Mouse (Mus musculus): ENCODE results near the gene Lgr6. TPM values are rescaled to one million over a fixed set of nuclear protein-coding genes. Genes with fewer than 3 reads are reported as not detected.

Gene Lgr6
- total and polyA plus RNA-seq, 3 experiments: 12.2 to 21.5 (median 14.4) TPM

DNA sequence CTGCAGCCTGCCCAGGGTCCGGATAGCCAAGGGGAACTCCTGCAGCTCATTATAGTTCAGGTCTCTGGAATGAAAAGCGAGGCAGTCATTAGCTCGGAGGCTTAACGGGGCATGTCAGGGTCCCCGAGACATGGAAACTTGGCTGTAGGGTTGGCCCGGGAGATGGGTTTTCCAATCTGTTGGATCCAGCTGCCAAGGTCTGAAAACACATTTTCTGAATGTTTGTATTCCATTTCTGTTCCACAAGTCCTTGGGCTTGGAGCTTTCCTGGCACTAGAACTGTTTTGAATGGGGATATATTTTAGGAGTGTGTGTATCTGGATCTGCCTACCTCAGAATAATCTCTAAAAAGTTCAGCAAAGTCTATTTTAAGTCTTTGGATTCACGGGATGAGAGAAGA lies 99.4 kb downstream of the Lgr6 start:
- peak in 1 of 2 experiments; percentile 33 for DNase-seq
- no peaks in the 10 kb centered on the region for H3K79me2 ChIP-seq (replicated peaks; ENCODE audit: control insufficient read depth, insufficient read depth, low read length)
- 33% methylated on average over 7 of the region's 7 CpGs for WGBS
- no peak overlapping the region for H3K4me3 ChIP-seq
- H3K27ac ChIP-seq: peak overlapping the region; percentile 62
- H3K9ac ChIP-seq (ENCODE audit: low read depth, low read length): no peak overlapping the region
- H3K4me1 ChIP-seq (ENCODE audit: control insufficient read depth, insufficient read depth, low read length): peaks cover 3% of the 10 kb centered on the region
- TF ChIP-seq POLR2A (IDR thresholded peaks at IDR 0.05; ENCODE audit: insufficient read depth, low read depth, low read length) (no peak), EP300 (IDR thresholded peaks at IDR 0.05; ENCODE audit: insufficient read depth, low read depth, low read length) (no peak), CTCF (IDR thresholded peaks at IDR 0.05) (no peak)
- H3K27me3 ChIP-seq (ENCODE audit: control insufficient read depth, insufficient read depth, low read length): no peaks in the 10 kb centered on the region
- no peaks in the 10 kb centered on the region for H3K36me3 ChIP-seq (ENCODE audit: control insufficient read depth, insufficient read depth, low read length)
- intact Hi-C loops (cut with DNase I): no loop called here

DNA sequence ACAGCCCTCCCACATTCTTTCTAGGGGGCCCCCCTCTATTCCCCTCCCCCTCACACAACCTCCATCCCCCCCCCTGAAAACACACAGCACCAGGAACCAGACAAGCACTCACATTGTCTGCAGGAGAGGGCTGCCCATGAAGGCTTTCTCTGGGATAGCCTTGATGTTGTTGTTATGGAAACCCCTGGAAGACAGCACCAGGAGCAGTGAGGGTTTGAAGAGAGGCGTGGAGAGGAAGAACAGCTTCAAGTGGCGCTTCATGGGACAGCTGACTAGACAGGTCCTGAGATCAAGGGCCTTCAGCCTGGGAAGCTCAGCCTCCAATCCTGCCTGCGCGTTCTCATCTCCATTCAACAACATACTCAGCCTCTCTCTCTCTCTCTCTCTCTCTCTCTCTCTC lies 101.7 kb downstream of the Lgr6 start:
- intact Hi-C loops (cut with DNase I): no loop called here
- Histone ChIP-seq H3K79me2 (replicated peaks; ENCODE audit: control insufficient read depth, insufficient read depth, low read length) (no peaks in the 10 kb centered on the region), H3K4me1 (ENCODE audit: control insufficient read depth, insufficient read depth, low read length) (no peaks in the 10 kb centered on the region), H3K27ac (no peak overlapping the region), H3K4me3 (no peak overlapping the region), H3K36me3 (ENCODE audit: control insufficient read depth, insufficient read depth, low read length) (no peaks in the 10 kb centered on the region), H3K9ac (ENCODE audit: low read depth, low read length) (no peak overlapping the region), H3K27me3 (ENCODE audit: control insufficient read depth, insufficient read depth, low read length) (no peaks in the 10 kb centered on the region)
- TF ChIP-seq EP300 (IDR thresholded peaks at IDR 0.05; ENCODE audit: insufficient read depth, low read depth, low read length): no peak
- TF ChIP-seq CTCF (IDR thresholded peaks at IDR 0.05): no peak
- TF ChIP-seq POLR2A (IDR thresholded peaks at IDR 0.05; ENCODE audit: insufficient read depth, low read depth, low read length): no peak
- WGBS: 76% methylated on average over 4 of the region's 4 CpGs
- no peak for DNase-seq

DNA sequence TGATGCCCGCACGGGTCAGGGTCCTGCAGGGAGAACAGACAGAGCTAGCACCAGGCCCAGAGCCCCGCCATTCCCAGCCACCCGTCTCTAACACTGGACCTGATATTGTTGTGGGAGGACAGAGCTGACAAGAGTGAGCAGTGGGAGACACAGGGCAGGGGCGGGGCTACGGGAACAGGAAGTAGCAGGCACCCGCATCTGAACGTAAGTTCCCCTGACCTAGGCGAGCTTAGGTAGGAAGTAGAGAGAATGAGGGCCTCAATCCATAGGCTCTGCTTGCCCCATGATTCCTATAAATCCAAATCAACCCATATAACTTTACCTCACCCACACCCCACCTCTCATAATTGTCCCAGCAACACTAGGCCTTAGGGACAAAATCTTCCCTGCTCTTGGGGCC lies 104.5 kb downstream of the Lgr6 start:
- 80% methylated on average over 9 of the region's 9 CpGs for WGBS
- DNase-seq: no peak
- H3K27ac ChIP-seq: no peak overlapping the region
- no peaks in the 10 kb centered on the region for H3K4me1 ChIP-seq (ENCODE audit: control insufficient read depth, insufficient read depth, low read length)
- no peaks in the 10 kb centered on the region for H3K79me2 ChIP-seq (replicated peaks; ENCODE audit: control insufficient read depth, insufficient read depth, low read length)
- no peak overlapping the region for H3K4me3 ChIP-seq
- intact Hi-C loops (cut with DNase I): no loop called here
- no peaks in the 10 kb centered on the region for H3K27me3 ChIP-seq (ENCODE audit: control insufficient read depth, insufficient read depth, low read length)
- no peaks in the 10 kb centered on the region for H3K36me3 ChIP-seq (ENCODE audit: control insufficient read depth, insufficient read depth, low read length)
- no peak overlapping the region for H3K9ac ChIP-seq (ENCODE audit: low read depth, low read length)
- TF ChIP-seq POLR2A (IDR thresholded peaks at IDR 0.05; ENCODE audit: insufficient read depth, low read depth, low read length) (no peak), CTCF (IDR thresholded peaks at IDR 0.05) (no peak), EP300 (IDR thresholded peaks at IDR 0.05; ENCODE audit: insufficient read depth, low read depth, low read length) (no peak)

DNA sequence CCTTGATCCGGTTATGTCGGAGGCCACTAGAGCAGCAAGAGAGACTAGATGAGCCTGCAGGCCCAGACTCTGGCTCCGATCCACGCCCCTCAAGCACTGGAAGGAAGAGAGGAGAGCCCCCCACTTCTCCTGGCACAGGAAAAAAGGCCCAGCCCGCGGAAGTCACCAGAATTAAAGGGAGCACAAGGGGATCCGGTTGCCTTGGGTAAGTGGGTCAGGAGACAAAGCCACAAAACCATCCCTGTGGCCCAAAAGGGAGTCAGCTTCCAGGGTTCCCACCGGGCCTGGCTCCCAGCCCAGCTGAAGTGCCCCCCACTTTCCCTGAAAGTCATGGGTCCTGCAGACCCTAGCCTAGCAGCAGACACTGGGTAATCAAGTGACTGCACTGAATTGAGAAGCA lies 106.8 kb downstream of the Lgr6 start:
- Histone ChIP-seq H3K27ac (no peak overlapping the region), H3K36me3 (ENCODE audit: control insufficient read depth, insufficient read depth, low read length) (no peaks in the 10 kb centered on the region), H3K4me3 (no peak overlapping the region), H3K79me2 (replicated peaks; ENCODE audit: control insufficient read depth, insufficient read depth, low read length) (no peaks in the 10 kb centered on the region), H3K9ac (ENCODE audit: low read depth, low read length) (no peak overlapping the region), H3K4me1 (ENCODE audit: control insufficient read depth, insufficient read depth, low read length) (no peaks in the 10 kb centered on the region), H3K27me3 (ENCODE audit: control insufficient read depth, insufficient read depth, low read length) (no peaks in the 10 kb centered on the region)
- no peak for DNase-seq
- WGBS: 68% methylated on average over 8 of the region's 8 CpGs
- intact Hi-C loops (cut with DNase I): no loop called here
- no peak for TF ChIP-seq EP300 (IDR thresholded peaks at IDR 0.05; ENCODE audit: insufficient read depth, low read depth, low read length)
- no peak for TF ChIP-seq POLR2A (IDR thresholded peaks at IDR 0.05; ENCODE audit: insufficient read depth, low read depth, low read length)
- TF ChIP-seq CTCF (IDR thresholded peaks at IDR 0.05): no peak

DNA sequence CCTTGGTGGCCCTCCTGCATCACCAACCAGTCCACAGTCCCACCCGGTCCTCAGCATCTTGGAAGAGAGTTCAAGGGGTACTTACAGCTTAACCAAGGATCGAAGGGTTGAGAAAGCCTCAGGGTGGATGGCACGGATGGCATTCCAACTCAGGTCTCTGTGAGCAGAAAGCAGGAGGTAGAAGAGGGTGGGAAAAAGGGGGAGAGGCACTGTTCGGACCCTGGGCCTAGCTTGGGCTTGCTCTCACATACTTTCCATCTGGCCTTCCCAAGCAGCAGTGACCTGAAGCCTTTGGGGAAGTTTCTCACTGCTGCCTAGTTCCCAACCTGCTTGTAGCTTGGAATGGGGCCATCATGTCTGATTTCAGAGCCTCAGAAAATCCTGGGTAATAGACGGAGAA lies 107.5 kb downstream of the Lgr6 start:
- 79% methylated on average over 5 of the region's 5 CpGs for WGBS
- Histone ChIP-seq H3K27ac (no peak overlapping the region), H3K36me3 (ENCODE audit: control insufficient read depth, insufficient read depth, low read length) (no peaks in the 10 kb centered on the region), H3K79me2 (replicated peaks; ENCODE audit: control insufficient read depth, insufficient read depth, low read length) (no peaks in the 10 kb centered on the region), H3K4me1 (ENCODE audit: control insufficient read depth, insufficient read depth, low read length) (no peaks in the 10 kb centered on the region), H3K4me3 (no peak overlapping the region), H3K9ac (ENCODE audit: low read depth, low read length) (no peak overlapping the region), H3K27me3 (ENCODE audit: control insufficient read depth, insufficient read depth, low read length) (no peaks in the 10 kb centered on the region)
- intact Hi-C loops (cut with DNase I): no loop called here
- no peak for TF ChIP-seq POLR2A (IDR thresholded peaks at IDR 0.05; ENCODE audit: insufficient read depth, low read depth, low read length)
- no peak for TF ChIP-seq EP300 (IDR thresholded peaks at IDR 0.05; ENCODE audit: insufficient read depth, low read depth, low read length)
- no peak for TF ChIP-seq CTCF (IDR thresholded peaks at IDR 0.05)
- DNase-seq: no peak

DNA sequence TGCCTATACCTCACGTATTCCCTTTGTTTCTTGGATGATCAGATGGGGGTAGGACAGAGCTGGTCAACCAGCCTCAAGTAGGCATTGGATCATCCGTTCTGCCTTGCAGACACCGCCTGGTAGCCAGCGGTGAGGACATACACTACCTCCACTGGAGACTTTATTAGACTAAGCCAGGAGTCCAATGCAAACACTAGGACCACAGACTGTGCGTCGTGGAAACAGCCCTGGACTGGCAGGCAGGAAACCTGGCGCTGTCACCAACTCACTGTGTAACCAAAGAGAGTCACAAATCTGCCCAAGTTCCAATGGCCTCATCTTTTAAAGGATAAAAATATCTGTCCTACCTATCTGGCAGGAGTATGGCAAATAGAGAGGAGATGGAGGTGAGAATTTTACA lies 108.6 kb downstream of the Lgr6 start:
- TF ChIP-seq POLR2A (IDR thresholded peaks at IDR 0.05; ENCODE audit: insufficient read depth, low read depth, low read length) (no peak), CTCF (IDR thresholded peaks at IDR 0.05) (no peak), EP300 (IDR thresholded peaks at IDR 0.05; ENCODE audit: insufficient read depth, low read depth, low read length) (no peak)
- Histone ChIP-seq H3K79me2 (replicated peaks; ENCODE audit: control insufficient read depth, insufficient read depth, low read length) (no peaks in the 10 kb centered on the region), H3K4me3 (no peak overlapping the region), H3K36me3 (ENCODE audit: control insufficient read depth, insufficient read depth, low read length) (no peaks in the 10 kb centered on the region), H3K27me3 (ENCODE audit: control insufficient read depth, insufficient read depth, low read length) (no peaks in the 10 kb centered on the region), H3K27ac (no peak overlapping the region), H3K9ac (ENCODE audit: low read depth, low read length) (no peak overlapping the region), H3K4me1 (ENCODE audit: control insufficient read depth, insufficient read depth, low read length) (no peaks in the 10 kb centered on the region)
- 94% methylated on average over 7 of the region's 7 CpGs for WGBS
- intact Hi-C loops (cut with DNase I): no loop called here
- DNase-seq: no peak
